Mouse (Mus musculus) lung, adult 2 months (tissue): Measurements from ENCODE around the gene Galk1.

Experiments used
- CTCF ChIP-seq: fragments of 200-500 bp; IDR thresholded peaks from 2 replicates; pipeline ENCODE4 v1.5.1; 2011; ENCODE audit warnings: mild to moderate bottlenecking, low read length, control low read depth; ENCODE audit not compliant: insufficient read depth
- POLR2A ChIP-seq: fragments of 200-500 bp; IDR thresholded peaks from 2 replicates; pipeline ENCODE4 v1.6.1; 2011; ENCODE audit warnings: low read depth, mild to moderate bottlenecking, control low read depth, low read length, borderline replicate concordance; ENCODE audit errors: extremely low read depth

- TF ChIP-seq CTCF (no peak), POLR2A (no peak)
Measured at GRCm38 (mm10) chr11:116045173-116045572, 32.7 kb upstream of the Galk1 start.
